Mouse (Mus musculus): Measurements from ENCODE around the gene Adam22.
"Not testable (repeated sequence)": the region's sequence is repeated elsewhere in the genome, so short reads cannot be mapped to it uniquely, and the experiment has no call there.

The Adam22 gene

GRCm38 (mm10) chr5:8056141-8057017, 311.6 kb downstream of the Adam22 start:
- peak; percentile 83 for DNase-seq (ENCODE audit: low spot score)

GRCm38 (mm10) chr5:8055721-8056129, 312.2 kb downstream of the Adam22 start:
- no peak for DNase-seq (ENCODE audit: low spot score)

GRCm38 (mm10) chr5:8053827-8054226, 314.1 kb downstream of the Adam22 start:
- no peak for DNase-seq (ENCODE audit: low spot score)

GRCm38 (mm10) chr5:8045855-8046254, 322.1 kb downstream of the Adam22 start, which contains the start of gene Sri:
Gene Sri (plus strand): TSS chr5:8046078.
- no peak for DNase-seq (ENCODE audit: low spot score)

GRCm38 (mm10) chr5:8034596-8034995, 333.4 kb downstream of the Adam22 start:
- not testable (repeated sequence) for DNase-seq (ENCODE audit: low spot score)
